Mouse (Mus musculus) cortical plate, adult 2 months (tissue): Measurements from ENCODE around the gene Calm3.

Experiments
- CTCF ChIP-seq: fragments of 200-500 bp; IDR thresholded peaks from 2 replicates; pipeline ENCODE4 v1.5.1; 2011; ENCODE audit warnings: mild to moderate bottlenecking, control low read depth, low read length; ENCODE audit not compliant: insufficient read depth; ENCODE audit errors: extremely low read depth
- POLR2A ChIP-seq: fragments of 200-500 bp; IDR thresholded peaks from 2 replicates; pipeline ENCODE4 v1.6.1; 2011; ENCODE audit warnings: mild to moderate bottlenecking, low read length, control low read depth; ENCODE audit not compliant: insufficient read depth; ENCODE audit errors: extremely low read depth

DNA sequence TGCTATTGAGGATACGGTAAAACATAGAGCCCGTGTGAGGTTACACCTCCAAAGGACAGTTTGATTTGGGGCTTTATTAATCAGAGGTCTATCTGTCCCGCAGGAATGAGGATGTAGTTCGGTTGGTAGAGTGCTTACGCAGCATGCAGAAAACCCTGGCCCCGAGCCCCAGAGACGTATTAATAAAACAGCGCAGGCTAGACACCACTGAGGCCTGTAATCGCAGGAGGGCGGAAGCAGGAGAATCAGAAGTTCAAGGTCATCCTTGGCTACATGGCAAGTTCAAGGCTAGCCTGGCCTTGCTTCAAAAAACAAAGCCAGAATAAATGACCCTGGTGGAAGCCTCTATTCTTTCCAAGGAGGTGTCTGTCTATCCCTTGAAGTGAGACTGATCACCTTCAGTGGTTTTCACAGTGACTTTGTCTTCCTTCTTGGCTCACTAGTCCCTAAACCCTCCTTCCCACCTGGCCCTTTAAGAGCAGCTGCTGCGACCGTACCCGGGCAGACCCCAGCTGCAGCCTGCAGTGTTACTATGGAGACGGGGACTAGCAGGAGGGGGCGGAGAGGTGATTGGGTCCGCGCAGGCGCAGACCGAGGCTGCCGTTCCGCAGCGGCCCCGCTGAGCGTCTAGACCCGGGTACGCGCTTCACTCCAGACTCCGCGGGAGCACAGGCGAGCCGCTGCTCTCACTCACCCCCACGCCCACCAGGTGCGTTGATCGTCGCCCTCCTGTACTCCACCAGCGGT lies 20.3 kb upstream of the Calm3 start, which contains the start of gene Pnmal2:
- no peak for TF ChIP-seq CTCF
- TF ChIP-seq POLR2A: peak; percentile 95
